Mouse (Mus musculus): ENCODE results near the gene Cdc6.

DNA sequence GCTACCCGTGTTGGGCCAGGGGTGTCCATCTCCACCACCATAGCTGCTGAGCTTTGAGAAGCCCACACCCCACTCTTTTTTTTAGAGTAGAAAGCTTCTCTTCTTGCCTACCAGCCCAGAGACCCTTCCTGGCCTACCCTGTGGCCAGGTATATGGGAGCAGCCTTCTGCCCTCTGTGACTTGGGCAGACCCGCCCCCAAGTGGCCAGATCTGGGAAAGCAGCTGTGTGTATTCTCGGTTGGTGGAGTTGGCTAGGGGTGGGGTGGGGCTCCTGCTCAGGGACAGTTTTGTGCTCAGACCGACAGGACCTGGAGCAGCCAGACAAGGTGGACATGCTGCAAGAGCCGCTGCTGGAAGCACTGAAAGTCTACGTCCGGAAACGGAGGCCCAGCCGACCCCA, 64.6 kb downstream of the Cdc6 start:
- TF ChIP-seq CTCF (IDR thresholded peaks at IDR 0.05; ENCODE audit: control insufficient read depth, insufficient read depth, insufficient read length) = peak; percentile 84
- TF ChIP-seq USF1 (IDR thresholded peaks at IDR 0.05; ENCODE audit: low read depth) = no peak
- no peak for TF ChIP-seq CEBPB (IDR thresholded peaks at IDR 0.05; ENCODE audit: low read depth)
- no peak for TF ChIP-seq MAX (IDR thresholded peaks at IDR 0.05)
- no peak for TF ChIP-seq MYOD1 (IDR thresholded peaks at IDR 0.05; ENCODE audit: control insufficient read depth, insufficient read length, low read depth)
- no peak for TF ChIP-seq FOSL1 (IDR thresholded peaks at IDR 0.05; ENCODE audit: insufficient read depth, low read length, poor library complexity, severe bottlenecking)
- TF ChIP-seq MYOG (IDR thresholded peaks at IDR 0.05; ENCODE audit: control insufficient read depth, extremely low read depth, insufficient read length) = no peak
